Mouse (Mus musculus): ENCODE measurements around the gene Carns1.

Gene Carns1

GRCm38 (mm10) chr19:4202149-4202548 is 26.9 kb upstream of the Carns1 start:
- DNase-seq (ENCODE audit: low spot score in 2 of 2): no peak

DNA sequence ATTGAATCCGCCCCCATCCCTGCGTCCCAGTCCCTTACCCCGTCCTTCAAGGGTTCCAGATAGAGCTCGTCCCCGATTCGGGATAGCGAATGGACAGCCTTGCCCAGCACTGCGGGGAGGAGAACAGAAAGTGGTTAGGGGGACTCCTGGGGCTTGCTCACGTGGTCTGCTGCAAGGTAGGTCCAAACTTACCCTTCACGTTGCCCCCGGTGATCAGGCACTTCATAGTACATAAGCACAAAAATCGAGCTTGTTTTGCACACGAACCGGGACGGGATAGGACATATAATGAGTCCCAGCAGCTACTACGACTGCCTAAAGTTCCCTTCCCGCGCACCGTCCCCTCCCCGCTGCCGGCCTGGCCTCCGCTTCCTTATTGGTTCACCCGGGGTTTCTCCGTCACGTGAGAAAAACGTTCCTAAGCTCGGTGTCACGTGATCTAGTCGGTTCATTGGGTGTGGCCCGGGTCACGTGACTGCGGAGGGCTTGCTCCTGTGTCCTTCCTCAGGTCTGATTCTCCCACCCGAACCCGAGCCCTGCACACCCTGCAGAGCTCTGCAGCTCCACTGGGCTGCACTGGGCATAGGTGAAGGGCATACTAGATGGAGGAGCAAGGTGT is 26.1 kb upstream of the Carns1 start, which contains the start of gene Rad9a:
TSS of gene Rad9a (minus strand) at position 372 of the 619 bp plus-strand sequence.
- peak; percentile 90 to 96 for DNase-seq (ENCODE audit: low spot score in 2 of 2)

- DNase-seq (ENCODE audit: low spot score in 2 of 2): no peak
These were observed 21.9 kb upstream of the Carns1 start for GRCm38 (mm10) chr19:4197180-4197579.

- no peak for DNase-seq (ENCODE audit: low spot score in 2 of 2)
These were observed 21.3 kb upstream of the Carns1 start for GRCm38 (mm10) chr19:4196548-4196947.

GRCm38 (mm10) chr19:4196048-4196447 is 20.8 kb upstream of the Carns1 start:
- DNase-seq (ENCODE audit: low spot score in 2 of 2): no peak

DNA sequence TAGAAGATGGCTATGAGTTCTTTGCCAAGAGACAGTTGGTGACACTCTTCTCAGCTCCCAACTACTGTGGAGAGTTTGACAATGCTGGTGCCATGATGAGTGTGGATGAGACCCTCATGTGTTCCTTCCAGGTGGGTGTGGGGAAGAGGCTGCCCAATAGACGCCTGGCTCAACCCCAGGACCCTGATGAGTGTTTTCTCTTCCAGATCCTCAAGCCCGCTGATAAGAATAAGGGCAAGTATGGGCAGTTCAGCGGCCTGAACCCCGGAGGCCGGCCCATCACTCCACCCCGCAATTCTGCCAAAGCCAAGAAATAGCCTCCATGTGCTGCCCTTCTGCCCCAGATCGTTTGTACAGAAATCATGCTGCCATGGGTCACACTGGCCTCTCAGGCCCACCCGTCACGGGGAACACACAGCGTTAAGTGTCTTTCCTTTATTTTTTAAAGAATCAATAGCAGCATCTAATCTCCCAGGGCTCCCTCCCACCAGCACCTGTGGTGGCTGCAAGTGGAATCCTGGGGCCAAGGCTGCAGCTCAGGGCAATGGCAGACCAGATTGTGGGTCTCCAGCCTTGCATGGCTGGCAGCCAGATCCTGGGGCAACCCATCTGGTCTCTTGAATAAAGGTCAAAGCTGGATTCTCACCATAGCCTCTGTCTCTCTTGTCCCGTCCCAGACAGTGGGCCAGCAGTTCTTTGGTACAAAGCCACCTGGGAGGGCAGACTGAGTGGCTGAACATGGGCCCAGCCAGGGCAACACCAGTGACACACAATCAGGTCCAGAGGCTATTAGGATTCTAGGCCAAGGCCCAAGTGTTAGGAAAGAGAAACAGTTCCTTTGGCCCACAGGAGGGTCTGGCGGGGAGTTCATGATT is 19.7 kb upstream of the Carns1 start:
- no peak for DNase-seq (ENCODE audit: low spot score in 2 of 2)

- DNase-seq (ENCODE audit: low spot score in 2 of 2): no peak
These were observed 18.9 kb upstream of the Carns1 start for GRCm38 (mm10) chr19:4194021-4194724.

DNA sequence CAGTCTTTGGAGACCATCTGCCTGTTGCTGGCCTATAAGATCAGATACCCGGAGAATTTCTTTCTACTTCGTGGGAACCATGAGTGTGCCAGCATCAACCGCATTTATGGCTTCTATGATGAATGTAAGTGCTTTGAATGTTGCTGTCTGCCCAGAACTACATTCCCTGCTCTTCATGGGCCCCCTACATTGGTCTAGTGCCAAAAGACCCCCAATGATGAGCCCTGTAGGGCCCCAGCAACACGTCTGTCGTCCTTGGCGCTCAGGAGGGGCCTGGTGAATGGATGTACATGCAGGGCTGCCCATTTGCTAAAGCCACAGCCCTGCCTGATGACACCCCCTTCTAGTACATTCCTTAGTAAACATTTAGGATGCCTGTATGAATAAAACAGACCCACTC is 17.9 kb upstream of the Carns1 start:
- DNase-seq (ENCODE audit: low spot score in 2 of 2): no peak

DNA sequence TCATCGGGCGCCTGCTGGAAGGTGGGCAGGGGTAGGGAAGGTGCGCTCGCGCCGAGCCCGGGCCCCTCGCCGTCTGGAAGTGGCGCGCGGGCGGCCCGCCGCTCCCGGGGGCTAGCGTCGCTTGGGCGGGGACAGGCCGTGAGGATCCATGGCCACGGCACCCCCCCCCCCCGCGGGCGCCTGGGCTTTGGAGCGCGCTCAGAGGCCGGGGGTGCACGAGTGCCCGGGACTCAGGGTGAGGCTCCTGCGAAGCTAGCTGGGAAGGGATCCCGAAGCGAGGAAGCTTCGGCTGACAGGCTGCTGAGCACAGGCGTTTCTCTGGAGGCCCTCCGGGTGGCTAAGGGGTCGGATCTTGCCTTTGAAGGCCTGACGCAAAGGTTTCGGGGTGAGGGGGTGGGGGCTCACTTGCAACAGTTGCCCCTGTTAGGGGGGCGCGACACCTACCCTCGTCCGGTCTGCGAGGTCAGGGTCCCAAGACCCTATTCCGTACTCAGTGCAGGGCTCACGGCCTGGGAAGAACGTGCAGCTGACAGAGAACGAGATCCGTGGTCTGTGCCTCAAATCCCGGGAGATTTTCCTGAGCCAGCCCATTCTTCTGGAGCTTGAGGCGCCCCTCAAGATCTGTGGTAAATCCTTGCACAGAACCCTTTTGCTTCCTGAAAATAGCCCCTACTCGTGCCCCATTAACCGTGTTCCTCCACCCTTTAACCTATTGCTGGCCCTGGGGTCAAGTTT is 17.1 kb upstream of the Carns1 start:
- DNase-seq (ENCODE audit: low spot score in 2 of 2): no peak

DNA sequence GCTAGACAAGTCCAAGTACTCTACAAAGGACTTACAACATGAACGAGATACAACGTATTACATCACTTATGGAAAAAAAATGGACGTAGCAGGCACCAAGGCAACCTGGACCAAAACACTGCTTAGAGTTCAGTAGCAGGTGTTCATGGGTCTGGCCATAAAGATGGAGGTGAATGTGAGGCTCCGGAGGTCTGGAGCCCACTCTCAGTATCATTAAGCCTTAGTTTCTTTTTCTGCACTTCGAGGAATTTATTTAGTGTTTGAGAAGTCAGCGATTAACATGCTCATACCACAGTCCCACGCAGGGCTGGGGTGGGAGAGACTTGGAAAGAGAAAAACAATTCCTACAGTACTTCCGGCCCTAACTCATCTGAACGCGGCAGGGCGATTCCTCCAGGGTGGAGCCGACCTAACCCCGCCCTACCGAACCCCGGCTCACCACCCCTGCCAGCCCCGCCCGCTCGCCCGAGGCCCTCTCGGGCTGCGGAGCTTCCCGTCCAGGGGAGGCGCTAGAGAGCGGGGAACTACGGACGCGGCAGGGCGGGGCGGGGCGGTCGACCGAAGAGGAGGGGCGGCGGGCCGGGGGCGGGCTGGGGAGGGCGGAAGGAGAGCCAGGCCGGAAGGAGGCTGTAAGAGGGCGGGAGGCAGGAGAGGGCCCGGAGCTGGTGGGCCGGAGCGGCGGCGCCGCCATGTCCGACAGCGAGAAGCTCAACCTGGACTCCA is 16.4 kb upstream of the Carns1 start, which contains the start of gene Ppp1ca:
TSS of gene Ppp1ca (plus strand) at position 538 of the 723 bp plus-strand sequence.
- peak; percentile 95 to 98 for DNase-seq (ENCODE audit: low spot score in 2 of 2)

GRCm38 (mm10) chr19:4190831-4191334 is 15.6 kb upstream of the Carns1 start, which contains the start of gene Tbc1d10c:
Gene Tbc1d10c, minus strand, starts transcription at chr19:4191284.
- DNase-seq (ENCODE audit: low spot score in 2 of 2): no peak

GRCm38 (mm10) chr19:4189051-4189620 is 13.9 kb upstream of the Carns1 start:
- no peak for DNase-seq (ENCODE audit: low spot score in 2 of 2)

DNA sequence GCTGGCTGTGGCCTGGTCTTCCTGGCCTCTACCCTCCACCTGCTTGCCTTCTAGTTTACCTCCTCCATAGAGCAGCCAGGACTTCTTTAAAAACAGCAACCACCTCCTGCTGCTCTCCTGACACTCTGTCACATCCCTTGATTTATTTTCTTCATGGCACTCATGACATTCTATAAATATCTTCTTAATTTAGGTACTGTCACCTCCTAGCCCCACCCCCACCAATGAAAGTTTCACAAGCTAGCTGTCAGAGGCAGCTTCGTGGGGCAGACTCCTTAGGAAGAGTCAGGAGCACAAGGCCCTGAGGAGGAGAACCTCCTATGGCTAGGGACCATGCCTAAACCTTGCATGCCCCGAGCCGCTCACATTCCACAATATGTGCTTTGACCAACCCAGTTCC is 12.0 kb upstream of the Carns1 start:
- no peak for DNase-seq (ENCODE audit: low spot score in 2 of 2)

DNA sequence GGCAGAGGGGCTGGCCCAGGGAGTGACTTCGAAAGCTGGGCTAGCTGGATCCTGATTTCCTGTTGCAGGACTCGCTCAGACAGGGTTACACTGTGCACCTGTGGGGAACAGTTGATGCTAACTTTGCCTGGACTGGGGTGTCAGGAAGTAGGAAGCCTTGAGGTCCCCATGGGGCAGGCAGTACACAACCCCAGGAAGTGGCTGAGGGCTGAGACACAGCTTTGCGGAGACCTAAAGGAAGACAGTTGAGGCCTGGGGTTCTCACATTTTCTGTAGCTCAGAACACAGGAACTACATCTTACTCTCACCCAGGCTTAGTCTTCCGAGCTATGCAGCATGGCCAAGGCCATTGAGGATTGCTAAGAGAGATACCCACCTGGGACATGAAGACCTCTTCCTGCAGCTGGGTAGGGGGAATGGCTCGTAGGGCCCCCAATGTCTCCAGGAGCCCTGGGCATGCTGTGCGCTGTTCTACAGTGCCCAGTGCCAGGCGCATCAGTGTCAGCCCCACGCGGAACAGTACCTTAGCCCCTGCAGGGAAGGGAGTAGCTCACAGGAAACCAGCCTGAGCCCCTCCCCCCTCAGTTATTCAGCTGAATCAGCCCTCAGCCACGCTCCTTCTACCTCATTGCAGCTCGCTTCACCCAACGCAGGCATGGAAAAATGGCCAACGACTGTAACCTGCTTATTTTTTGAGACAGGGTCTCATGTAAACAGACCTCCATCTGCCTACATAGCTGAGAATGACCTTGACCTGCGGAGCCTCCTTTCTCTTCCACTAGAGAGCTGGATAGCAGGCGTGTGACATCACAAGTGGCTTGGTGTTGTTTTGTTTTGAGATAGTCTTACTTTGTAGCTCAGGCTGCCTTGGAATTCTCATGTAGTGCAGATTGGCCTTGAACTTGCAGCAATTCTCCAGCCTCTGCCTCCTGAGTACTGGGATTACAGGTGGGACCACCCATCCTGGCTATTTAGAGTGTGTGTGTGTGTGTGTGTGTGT is 10.0 kb upstream of the Carns1 start:
- DNase-seq (ENCODE audit: low spot score in 2 of 2): no peak

GRCm38 (mm10) chr19:4183689-4184088 is 8.4 kb upstream of the Carns1 start:
- DNase-seq (ENCODE audit: low spot score in 2 of 2): no peak

GRCm38 (mm10) chr19:4181892-4182291 is 6.6 kb upstream of the Carns1 start:
- no peak for DNase-seq (ENCODE audit: low spot score in 2 of 2)

- no peak for DNase-seq (ENCODE audit: low spot score in 2 of 2)
These were observed 5.1 kb upstream of the Carns1 start for GRCm38 (mm10) chr19:4180411-4180810.

DNA sequence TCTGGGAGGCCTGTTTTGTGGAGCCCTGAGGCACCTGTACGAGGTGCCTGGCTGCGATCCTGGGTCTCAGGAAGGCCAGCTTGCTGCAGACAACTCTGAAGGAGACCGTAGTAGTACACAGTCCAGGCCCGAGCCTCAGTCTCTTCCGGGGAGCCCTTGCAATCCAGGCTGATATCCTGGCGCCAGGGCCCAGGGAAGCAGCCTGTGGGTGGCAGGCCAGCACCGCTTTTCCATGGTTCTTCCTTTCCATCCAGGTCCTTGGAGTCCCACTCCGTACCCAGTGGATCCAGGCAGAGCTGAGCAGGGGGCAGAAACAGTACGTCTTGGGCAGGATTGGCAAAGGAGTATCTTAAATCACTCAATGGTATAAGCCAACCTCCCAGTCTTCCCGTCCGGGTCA is 2.4 kb downstream of the Carns1 start:
- DNase-seq (ENCODE audit: low spot score in 2 of 2): no peak

Data from urinary bladder, postnatal 4 days (tissue).